Mouse (Mus musculus) heart, postnatal 0 days (tissue): ENCODE data around the gene Gbp5.

Experiments used
- CTCF ChIP-seq: IDR thresholded peaks from 2 replicates; pipeline ENCODE4 v1.5.1; 2016; ENCODE audit warnings: antibody characterized with exemption, control low read depth, low read depth
- EP300 ChIP-seq: IDR thresholded peaks from 2 replicates; pipeline ENCODE4 v1.6.1; 2016; ENCODE audit warnings: antibody characterized with exemption, low read depth

GRCm38 (mm10) chr3:142477866-142478265 is 15.9 kb upstream of the Gbp5 start:
- no peak for TF ChIP-seq EP300
- TF ChIP-seq CTCF, result no peak
